Mouse (Mus musculus): ENCODE results near the gene Hoxd11.

DNA sequence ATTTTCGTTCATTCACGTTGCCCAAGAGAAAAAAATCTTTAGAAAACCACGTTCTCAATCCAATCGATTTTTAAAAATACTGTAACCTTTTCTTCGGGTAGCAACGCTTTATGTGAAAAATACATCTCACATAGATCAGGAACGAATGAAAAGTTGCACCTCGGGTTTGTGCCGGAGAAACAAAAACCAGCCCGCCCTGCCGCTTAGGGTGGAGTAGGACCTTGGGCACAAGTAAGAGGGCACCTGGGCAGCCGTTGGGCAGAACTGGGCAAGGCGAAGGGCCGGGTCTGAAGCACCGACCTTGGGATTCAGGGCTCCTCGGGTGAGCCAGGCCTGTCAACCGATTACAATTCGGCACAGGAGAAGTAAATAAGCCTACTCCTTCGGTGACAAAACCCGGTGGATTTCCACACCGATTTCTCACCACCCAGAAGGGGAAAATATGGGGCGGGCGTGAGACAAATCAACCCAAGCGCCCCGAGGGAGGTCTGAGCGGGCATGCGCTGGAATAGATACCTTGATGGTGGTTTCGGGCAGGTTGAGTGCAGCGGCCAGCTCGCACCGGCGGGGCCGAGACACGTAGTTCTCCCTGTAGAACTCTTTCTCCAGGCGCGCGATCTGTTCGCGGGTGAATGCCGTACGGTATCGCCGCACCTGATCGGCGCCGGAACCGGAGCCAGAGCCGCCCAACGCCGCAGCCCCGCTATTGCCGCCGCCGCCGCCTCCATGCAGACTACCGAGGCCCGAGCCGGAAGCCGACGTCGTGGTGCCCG lies 21.9 kb upstream of the Hoxd11 start:
- TF ChIP-seq POLR2A (IDR thresholded peaks at IDR 0.05; ENCODE audit: borderline replicate concordance, extremely low read depth, low read depth, low read length): no peak
- no peak for TF ChIP-seq CTCF (IDR thresholded peaks at IDR 0.05; ENCODE audit: insufficient read depth, low read length)
